Mouse (Mus musculus): ENCODE data around the gene Cltc.

GRCm38 (mm10) chr11:86672772-86673171 lies 84.6 kb downstream of the Cltc start:
- TF ChIP-seq CTCF (conservative IDR thresholded peaks at IDR 0.05; ENCODE audit: low read length), result no peak
- TF ChIP-seq NANOG (IDR thresholded peaks at IDR 0.05; ENCODE audit: borderline replicate concordance, low read length), result no peak

All from E14TG2a.4 (cell line).